Mouse (Mus musculus): ENCODE measurements around the gene Adam1a.

The Adam1a gene

GRCm38 (mm10) chr5:121500719-121501118 is 44.6 kb downstream of the Adam1a start:
- no peak for DNase-seq (ENCODE audit: low spot score in 2 of 2)

GRCm38 (mm10) chr5:121493305-121493704 is 52.0 kb downstream of the Adam1a start:
- no peak for DNase-seq (ENCODE audit: low spot score in 2 of 2)

DNA sequence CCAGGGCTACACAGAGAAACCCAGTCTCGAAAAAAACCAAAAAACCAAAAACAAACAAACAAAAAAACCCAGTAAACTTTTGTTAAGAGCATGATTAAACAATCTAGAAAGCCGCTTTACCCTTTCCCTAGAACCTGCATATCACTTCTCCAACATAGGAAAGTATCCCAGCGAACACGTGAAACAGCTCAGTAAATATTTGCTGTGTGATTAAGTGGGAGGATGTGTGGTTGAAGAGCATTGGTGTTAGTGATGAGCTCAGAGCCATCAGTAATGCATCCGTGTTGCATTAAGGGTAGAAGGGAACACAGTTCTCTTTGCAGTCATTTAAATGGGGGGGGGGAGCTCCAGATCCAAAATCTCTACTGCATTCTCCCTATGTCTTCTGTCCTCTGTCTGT is 60.5 kb downstream of the Adam1a start:
- no peak for DNase-seq (ENCODE audit: low spot score in 2 of 2)

DNA sequence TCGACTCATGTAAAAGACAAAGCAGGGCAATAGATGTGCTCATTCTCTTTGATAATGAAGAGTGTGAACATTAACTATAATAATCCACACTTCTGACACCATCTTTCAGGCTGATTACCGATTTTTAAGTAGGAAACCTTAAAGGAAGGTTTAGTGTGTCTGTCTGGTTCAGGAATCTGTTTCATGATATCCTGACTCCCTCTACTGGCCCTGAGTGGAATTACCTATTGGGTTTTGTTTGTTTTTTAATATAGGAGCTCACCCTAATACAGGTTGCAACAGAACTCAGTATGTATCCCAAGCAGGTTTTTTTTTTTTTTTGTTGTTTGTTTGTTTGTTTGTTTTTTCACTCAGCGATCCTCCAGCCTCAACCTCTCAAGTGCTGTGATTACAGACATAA is 67.6 kb downstream of the Adam1a start:
- DNase-seq (ENCODE audit: low spot score in 2 of 2), result peak in 1 of 2 experiments; percentile 20

- DNase-seq (ENCODE audit: low spot score in 2 of 2), result no peak
These were observed 69.2 kb downstream of the Adam1a start for GRCm38 (mm10) chr5:121476040-121476439.

GRCm38 (mm10) chr5:121474610-121475009 is 70.7 kb downstream of the Adam1a start:
- peak; percentile 30 to 39 for DNase-seq (ENCODE audit: low spot score in 2 of 2)

DNA sequence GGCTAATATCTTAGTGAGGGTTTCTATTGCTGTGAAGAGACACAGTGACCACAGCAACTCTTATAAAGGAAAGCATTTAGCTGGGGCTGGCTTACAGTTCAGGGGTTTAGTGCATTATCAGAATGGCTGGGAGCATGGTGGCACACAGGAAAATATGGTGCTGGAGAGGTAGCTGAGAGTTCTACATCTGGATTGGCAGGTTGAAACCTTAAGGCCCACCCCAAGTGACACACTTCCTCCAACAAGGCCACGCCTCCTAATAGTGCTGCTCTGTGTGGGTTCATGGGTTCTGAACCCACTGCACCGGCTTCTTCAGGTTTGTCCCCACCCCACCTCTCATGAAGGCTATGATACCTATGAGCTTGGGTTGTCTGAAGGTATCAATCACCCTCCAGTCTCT is 72.9 kb downstream of the Adam1a start:
- no peak for DNase-seq (ENCODE audit: low spot score in 2 of 2)

DNA sequence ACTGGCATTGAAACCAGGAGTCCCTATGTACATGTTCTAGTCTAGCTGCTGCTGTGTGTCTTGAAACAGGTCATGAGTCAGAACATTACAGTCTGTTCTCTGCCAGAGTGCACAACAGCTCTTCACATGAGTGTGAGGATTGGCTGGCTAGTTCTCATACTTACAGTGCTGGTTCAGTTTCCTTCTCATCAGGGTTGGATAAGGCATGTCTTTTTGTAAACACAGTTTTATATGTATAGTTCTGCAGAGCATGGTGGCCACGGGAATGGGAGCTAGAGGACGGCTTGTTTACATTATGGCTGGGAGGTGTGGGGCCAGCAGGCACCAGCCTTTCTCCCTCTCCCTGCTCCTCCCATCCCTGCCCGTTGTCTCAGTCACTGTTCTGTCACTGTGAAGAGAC is 75.7 kb downstream of the Adam1a start:
- no peak for DNase-seq (ENCODE audit: low spot score in 2 of 2)
